Mouse (Mus musculus): ENCODE results near the gene Rsbn1. TPM values are rescaled to one million over a fixed set of nuclear protein-coding genes. Genes with fewer than 3 reads are reported as not detected.

The Rsbn1 gene
- polyA plus RNA-seq, 1 experiment from 2014 or later, result 14.4 TPM

- no peak for ATAC-seq (ENCODE audit: low FRiP score, low read depth)
- Histone ChIP-seq H3K4me2 (replicated peaks) (peak overlapping the region; percentile 78), H3K36me3 (peaks cover 27% of the 10 kb centered on the region), H3K4me1 (peaks cover 14% of the 10 kb centered on the region), H3K9ac (peak overlapping the region; percentile 93), H3K4me3 (peak overlapping the region; percentile 91), H3K27ac (peak overlapping the region; percentile 97), H3K9me3 (no peaks in the 10 kb centered on the region), H3K27me3 (no peaks in the 10 kb centered on the region)
- 11% methylated on average over 2 of the region's 2 CpGs for WGBS
Measured at GRCm38 (mm10) chr3:103967231-103967630, 53.3 kb downstream of the Rsbn1 start.

GRCm38 (mm10) chr3:103967861-103968691 is 54.2 kb downstream of the Rsbn1 start, which contains the start of gene Phtf1:
TSS of gene Phtf1 (plus strand) at chr3:103968110.
- Histone ChIP-seq H3K4me2 (replicated peaks) (peak within 1 kb of the TSS; percentile 78), H3K4me1 (peaks cover 14% of the 10 kb centered on the region), H3K27ac (peak within 1 kb of the TSS; percentile 97), H3K36me3 (peaks cover 26% of the 10 kb centered on the region), H3K9me3 (no peaks in the 10 kb centered on the region), H3K4me3 (peak within 1 kb of the TSS; percentile 91), H3K9ac (peak within 1 kb of the TSS; percentile 93), H3K27me3 (no peaks in the 10 kb centered on the region)
- ATAC-seq (ENCODE audit: low FRiP score, low read depth), result peak; percentile 97
- under 1% methylated on average over 60 of the region's 70 CpGs for WGBS

DNA sequence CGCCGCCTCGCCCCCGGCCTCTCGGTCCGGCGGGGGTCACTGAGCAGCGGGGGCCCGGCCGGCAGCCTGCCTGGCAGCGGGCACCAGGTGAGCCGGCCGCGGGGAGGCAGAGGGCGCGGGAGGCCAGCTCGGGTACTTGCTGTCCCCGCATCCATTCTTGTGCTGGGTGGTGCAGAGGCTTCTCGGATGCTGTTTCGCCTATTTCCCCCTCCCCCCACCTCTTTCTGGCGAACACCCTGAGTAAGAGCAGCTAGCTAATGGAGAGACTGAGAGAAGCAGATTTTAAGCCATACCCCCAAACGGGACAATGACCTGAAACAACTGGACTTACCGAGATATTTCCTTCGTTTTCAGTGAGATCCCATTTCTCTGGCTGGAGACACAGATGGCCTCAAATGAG is 54.8 kb downstream of the Rsbn1 start:
- no peaks in the 10 kb centered on the region for H3K27me3 ChIP-seq
- peaks cover 14% of the 10 kb centered on the region for H3K4me1 ChIP-seq
- H3K4me3 ChIP-seq, result peak overlapping the region; percentile 91
- under 1% methylated on average over 24 of the region's 24 CpGs for WGBS
- H3K27ac ChIP-seq, result peak overlapping the region; percentile 97
- H3K36me3 ChIP-seq, result peaks cover 26% of the 10 kb centered on the region
- peak; percentile 74 for ATAC-seq (ENCODE audit: low FRiP score, low read depth)
- H3K9ac ChIP-seq, result peak overlapping the region; percentile 93
- peak overlapping the region; percentile 78 for H3K4me2 ChIP-seq (replicated peaks)
- H3K9me3 ChIP-seq, result no peaks in the 10 kb centered on the region

GRCm38 (mm10) chr3:103971157-103971556 is 57.2 kb downstream of the Rsbn1 start:
- Histone ChIP-seq H3K4me1 (peaks cover 14% of the 10 kb centered on the region), H3K36me3 (peaks cover 30% of the 10 kb centered on the region), H3K4me3 (no peak overlapping the region), H3K9me3 (no peaks in the 10 kb centered on the region), H3K27ac (no peak overlapping the region), H3K4me2 (replicated peaks) (no peak overlapping the region), H3K9ac (no peak overlapping the region), H3K27me3 (no peaks in the 10 kb centered on the region)
- ATAC-seq (ENCODE audit: low FRiP score, low read depth), result no peak
- 92% methylated on average over 2 of the region's 2 CpGs for WGBS

DNA sequence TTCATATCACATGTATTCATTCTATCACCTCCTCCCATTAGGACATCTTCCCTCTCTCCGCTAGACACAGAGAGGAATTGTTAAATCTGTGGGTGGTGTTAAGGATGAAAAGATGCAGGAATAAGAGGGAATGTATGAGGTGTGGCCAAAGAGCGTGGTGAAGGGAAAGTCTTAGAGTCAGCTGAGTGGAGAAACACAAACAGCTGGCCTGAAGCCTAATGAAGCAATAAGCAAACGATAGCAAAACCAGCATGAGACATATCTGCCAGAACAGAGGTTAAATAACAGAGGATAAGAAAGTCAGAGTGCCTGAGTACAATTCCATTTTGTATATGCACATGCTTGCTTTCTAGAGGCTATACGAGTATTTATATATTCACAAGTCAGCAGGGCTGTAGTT is 70.6 kb downstream of the Rsbn1 start:
- Histone ChIP-seq H3K27me3 (no peaks in the 10 kb centered on the region), H3K36me3 (peaks cover 64% of the 10 kb centered on the region), H3K9ac (no peak overlapping the region), H3K4me1 (no peaks in the 10 kb centered on the region), H3K9me3 (no peaks in the 10 kb centered on the region), H3K4me2 (replicated peaks) (no peak overlapping the region), H3K27ac (no peak overlapping the region), H3K4me3 (no peak overlapping the region)
- ATAC-seq (ENCODE audit: low FRiP score, low read depth), result no peak
- 87% methylated on average over 4 of the region's 4 CpGs for WGBS

DNA sequence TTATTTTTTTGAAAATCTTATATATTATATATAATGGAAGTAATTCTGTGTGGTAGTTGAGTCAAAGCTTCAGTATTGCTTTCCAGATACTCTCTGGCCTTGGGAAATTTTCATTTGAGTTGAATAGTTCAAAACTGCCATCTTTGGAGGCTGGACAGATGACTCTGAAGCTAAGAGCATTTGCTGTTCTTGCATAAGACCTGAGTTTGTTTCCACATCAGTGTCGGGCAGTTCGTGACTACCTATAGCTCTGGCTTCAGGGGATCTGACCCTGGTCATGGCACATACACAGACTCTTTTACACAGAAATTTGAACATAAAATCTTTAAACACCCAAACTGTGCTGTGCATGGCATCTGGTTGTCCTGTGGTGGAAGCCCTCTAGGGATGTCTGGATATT is 71.3 kb downstream of the Rsbn1 start:
- Histone ChIP-seq H3K9me3 (no peaks in the 10 kb centered on the region), H3K4me2 (replicated peaks) (no peak overlapping the region), H3K27ac (no peak overlapping the region), H3K27me3 (no peaks in the 10 kb centered on the region), H3K4me1 (no peaks in the 10 kb centered on the region), H3K4me3 (no peak overlapping the region), H3K9ac (no peak overlapping the region), H3K36me3 (peaks cover 65% of the 10 kb centered on the region)
- ATAC-seq (ENCODE audit: low FRiP score, low read depth), result no peak
- 90% methylated on average over 2 of the region's 2 CpGs for WGBS

GRCm38 (mm10) chr3:103987831-103988432 is 74.0 kb downstream of the Rsbn1 start:
- no peak for ATAC-seq (ENCODE audit: low FRiP score, low read depth)
- no peak overlapping the region for H3K4me3 ChIP-seq
- no peak overlapping the region for H3K9ac ChIP-seq
- no peak overlapping the region for H3K4me2 ChIP-seq (replicated peaks)
- no peak overlapping the region for H3K27ac ChIP-seq
- 63% methylated on average over 5 of the region's 5 CpGs for WGBS
- H3K27me3 ChIP-seq, result no peaks in the 10 kb centered on the region
- no peaks in the 10 kb centered on the region for H3K4me1 ChIP-seq
- H3K36me3 ChIP-seq, result peaks cover 82% of the 10 kb centered on the region
- H3K9me3 ChIP-seq, result no peaks in the 10 kb centered on the region

DNA sequence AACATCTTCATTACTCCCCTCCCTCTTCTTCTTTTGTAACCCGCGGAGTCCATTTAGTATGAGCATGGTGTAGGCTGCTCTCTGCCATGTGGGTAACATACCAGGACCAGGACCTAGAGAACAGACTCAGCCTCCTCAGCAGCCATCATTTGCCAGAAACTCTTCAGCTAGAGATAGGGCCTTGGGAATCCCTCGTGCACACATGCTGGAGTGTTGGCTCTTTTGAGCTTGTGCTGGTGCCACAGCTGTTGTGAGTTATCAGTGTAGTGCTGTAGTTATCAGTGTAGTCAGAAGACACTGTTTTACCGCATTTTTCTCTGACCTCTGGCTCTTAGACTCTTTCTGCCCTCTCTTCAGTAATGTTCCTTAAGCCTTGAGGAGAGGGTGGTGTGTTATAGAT is 75.4 kb downstream of the Rsbn1 start:
- Histone ChIP-seq H3K27me3 (no peaks in the 10 kb centered on the region), H3K36me3 (peaks cover 82% of the 10 kb centered on the region), H3K4me2 (replicated peaks) (no peak overlapping the region), H3K9me3 (no peaks in the 10 kb centered on the region), H3K4me3 (no peak overlapping the region), H3K4me1 (no peaks in the 10 kb centered on the region), H3K27ac (no peak overlapping the region), H3K9ac (no peak overlapping the region)
- WGBS, result 85% methylated on average over 4 of the region's 4 CpGs
- ATAC-seq (ENCODE audit: low FRiP score, low read depth), result no peak

DNA sequence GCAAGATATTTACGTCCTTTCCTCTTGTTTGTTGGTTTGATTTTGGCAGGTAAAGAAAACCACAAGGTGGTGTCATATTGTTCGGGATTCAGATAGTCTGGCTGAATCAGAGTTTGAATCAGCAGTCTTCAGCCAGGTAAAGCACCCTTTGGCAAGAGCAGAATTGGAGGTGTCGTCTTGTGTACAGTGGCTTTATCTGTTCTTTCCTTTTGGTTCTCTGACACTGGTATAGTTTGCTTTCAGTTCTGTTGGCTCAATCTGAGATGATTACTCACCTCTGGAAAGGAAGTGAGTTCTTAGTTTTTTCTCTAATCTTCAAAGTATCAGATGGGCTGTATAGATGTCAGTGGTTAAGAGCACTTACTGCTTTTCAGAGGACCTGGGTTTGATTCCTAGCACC is 77.4 kb downstream of the Rsbn1 start:
- Histone ChIP-seq H3K27ac (no peak overlapping the region), H3K9ac (no peak overlapping the region), H3K4me2 (replicated peaks) (no peak overlapping the region), H3K4me3 (no peak overlapping the region), H3K27me3 (no peaks in the 10 kb centered on the region), H3K4me1 (no peaks in the 10 kb centered on the region), H3K36me3 (peaks cover 79% of the 10 kb centered on the region), H3K9me3 (no peaks in the 10 kb centered on the region)
- 91% methylated on average over 3 of the region's 3 CpGs for WGBS
- no peak for ATAC-seq (ENCODE audit: low FRiP score, low read depth)

DNA sequence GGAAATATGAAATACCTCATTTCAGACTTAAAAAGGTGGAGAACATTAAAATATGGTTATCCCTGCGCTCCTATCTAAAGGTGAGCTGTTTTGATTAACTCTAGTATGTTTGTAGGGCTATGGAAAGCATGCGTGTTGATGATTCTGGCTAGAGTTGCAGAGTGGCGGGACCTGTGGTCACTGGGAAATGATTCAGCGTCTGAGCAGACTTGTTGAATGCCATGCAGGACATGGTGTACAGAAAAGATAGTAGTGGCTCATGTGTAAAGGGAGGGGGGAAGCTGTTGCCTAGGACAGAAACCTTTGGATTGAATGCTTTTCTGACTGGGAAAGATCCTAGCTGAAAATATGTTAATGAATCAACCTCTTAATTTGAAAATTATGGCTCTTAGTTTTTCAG is 84.8 kb downstream of the Rsbn1 start:
- Histone ChIP-seq H3K4me3 (no peak overlapping the region), H3K4me1 (no peaks in the 10 kb centered on the region), H3K9me3 (no peaks in the 10 kb centered on the region), H3K4me2 (replicated peaks) (no peak overlapping the region), H3K27ac (no peak overlapping the region), H3K27me3 (no peaks in the 10 kb centered on the region), H3K36me3 (peaks cover 77% of the 10 kb centered on the region), H3K9ac (no peak overlapping the region)
- WGBS, result 95% methylated on average over 4 of the region's 4 CpGs
- ATAC-seq (ENCODE audit: low FRiP score, low read depth), result no peak

DNA sequence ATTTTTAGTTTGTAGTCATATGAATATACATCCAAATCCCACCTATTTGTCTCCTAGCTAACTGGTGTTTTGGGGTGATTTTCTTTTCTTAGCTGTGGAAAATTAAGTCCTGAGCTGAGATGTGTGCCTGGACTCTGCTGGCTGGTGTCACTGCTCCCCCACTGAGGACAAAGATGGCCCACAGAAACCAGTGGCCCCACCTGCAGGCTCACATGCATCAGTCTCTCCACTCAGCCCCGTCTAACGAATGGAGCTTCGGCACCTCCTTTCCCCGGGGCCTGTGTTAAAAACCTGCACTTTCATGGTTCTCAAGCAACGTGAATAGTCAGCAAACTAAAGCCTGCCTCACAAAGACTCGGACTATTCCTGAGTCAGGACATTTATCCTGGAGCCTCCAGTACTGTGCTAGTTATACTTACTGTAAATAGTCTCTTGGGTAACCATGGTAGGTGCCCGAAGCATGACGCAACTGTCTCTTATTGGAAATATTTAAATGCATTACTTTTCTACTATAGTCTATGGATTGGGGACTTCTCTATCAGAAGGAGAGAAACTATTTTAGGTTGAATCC is 93.1 kb downstream of the Rsbn1 start:
- ATAC-seq (ENCODE audit: low FRiP score, low read depth), result no peak
- H3K4me2 ChIP-seq (replicated peaks), result no peak overlapping the region
- no peak overlapping the region for H3K4me3 ChIP-seq
- no peak overlapping the region for H3K27ac ChIP-seq
- H3K27me3 ChIP-seq, result no peaks in the 10 kb centered on the region
- no peak overlapping the region for H3K9ac ChIP-seq
- 86% methylated on average over 8 of the region's 8 CpGs for WGBS
- H3K9me3 ChIP-seq, result no peaks in the 10 kb centered on the region
- H3K36me3 ChIP-seq, result peaks cover 55% of the 10 kb centered on the region
- H3K4me1 ChIP-seq, result no peaks in the 10 kb centered on the region

DNA sequence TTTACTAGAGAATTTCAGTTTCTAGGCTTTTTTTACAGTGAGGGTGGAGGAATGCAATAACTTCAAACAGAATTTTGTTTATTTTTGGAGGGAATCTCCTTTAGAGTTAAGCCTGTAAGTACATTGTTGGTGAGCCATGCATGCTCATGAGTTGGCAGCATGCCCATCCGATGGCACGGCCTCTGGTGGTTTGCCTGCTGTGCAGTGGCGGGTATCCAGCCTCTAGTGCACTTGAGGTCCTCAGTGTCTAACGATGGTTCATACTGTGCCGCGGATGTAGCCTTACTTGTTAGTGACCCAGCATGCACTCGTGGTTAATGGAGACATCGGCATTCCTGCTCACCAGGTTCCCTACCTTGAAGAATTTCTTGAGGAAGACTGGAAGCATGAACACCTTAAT is 93.6 kb downstream of the Rsbn1 start:
- peaks cover 52% of the 10 kb centered on the region for H3K36me3 ChIP-seq
- 80% methylated on average over 8 of the region's 8 CpGs for WGBS
- H3K27ac ChIP-seq, result no peak overlapping the region
- H3K9me3 ChIP-seq, result no peaks in the 10 kb centered on the region
- no peaks in the 10 kb centered on the region for H3K27me3 ChIP-seq
- no peak for ATAC-seq (ENCODE audit: low FRiP score, low read depth)
- H3K9ac ChIP-seq, result no peak overlapping the region
- no peaks in the 10 kb centered on the region for H3K4me1 ChIP-seq
- H3K4me3 ChIP-seq, result no peak overlapping the region
- H3K4me2 ChIP-seq (replicated peaks), result no peak overlapping the region

Data from limb, embryonic 13.5 days (tissue).